Mouse (Mus musculus) effector memory CD4-positive, alpha-beta T cell, adult 7 months (primary cell): Measurements from ENCODE around the gene Nsd2. TPM values are rescaled to one million over a fixed set of nuclear protein-coding genes. Genes with fewer than 3 reads are reported as not detected.

ENCODE experiments used
- polyA plus RNA-seq: library from polyadenylated mRNA; unstranded; fragments of 100-300 nt; shearing (Covaris generic); gene quantifications from one replicate; pipeline ENCODE4 v1.2.1, GENCODE M21; 2017

Gene Nsd2
- polyA plus RNA-seq = 28.5 TPM

DNA sequence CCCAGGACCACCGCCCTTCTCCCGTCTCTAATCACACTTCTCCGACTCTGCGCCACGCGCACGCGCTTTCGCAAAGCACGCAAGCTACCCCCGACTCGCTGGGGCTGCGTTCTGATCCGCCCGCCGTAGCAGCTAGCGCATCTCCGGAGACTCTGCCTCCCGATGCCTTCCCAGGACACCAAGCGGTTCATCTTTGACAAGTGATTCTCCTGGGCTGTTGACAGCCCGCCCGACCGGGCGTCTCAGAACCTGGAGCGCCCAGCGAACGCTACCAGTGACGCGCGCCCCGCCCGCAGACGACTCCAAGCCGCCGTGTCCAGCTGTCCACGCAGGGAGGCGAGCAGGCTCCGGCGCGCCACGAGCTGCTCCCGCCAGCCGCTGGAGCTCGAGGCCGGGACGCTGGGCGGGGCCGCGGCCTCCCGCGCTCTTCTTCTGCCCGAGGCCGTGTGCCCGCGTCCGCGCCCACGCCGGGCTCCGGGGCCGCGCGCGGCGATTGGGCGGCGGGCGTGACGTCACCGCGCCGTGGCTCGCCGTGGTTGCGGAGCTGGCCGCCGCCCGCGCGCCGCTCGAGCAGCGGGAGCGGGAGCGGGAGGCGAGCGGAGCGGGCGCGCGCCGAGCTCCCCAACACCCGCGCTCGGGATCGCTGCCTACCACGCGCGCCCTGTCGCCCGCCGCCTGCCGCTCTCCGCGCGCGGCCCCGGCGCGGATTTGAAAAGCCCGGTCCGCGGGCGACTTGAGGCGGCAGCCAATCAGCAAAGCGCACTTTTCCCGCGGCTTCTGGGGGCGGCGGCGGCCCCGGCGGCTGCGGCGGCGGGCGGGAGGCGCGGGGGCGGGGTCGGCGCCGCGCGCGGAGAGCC is at the start of gene Nsd2:
Nsd2 (plus strand) TSS at position 850 of the 857 bp plus-strand sequence.

DNA sequence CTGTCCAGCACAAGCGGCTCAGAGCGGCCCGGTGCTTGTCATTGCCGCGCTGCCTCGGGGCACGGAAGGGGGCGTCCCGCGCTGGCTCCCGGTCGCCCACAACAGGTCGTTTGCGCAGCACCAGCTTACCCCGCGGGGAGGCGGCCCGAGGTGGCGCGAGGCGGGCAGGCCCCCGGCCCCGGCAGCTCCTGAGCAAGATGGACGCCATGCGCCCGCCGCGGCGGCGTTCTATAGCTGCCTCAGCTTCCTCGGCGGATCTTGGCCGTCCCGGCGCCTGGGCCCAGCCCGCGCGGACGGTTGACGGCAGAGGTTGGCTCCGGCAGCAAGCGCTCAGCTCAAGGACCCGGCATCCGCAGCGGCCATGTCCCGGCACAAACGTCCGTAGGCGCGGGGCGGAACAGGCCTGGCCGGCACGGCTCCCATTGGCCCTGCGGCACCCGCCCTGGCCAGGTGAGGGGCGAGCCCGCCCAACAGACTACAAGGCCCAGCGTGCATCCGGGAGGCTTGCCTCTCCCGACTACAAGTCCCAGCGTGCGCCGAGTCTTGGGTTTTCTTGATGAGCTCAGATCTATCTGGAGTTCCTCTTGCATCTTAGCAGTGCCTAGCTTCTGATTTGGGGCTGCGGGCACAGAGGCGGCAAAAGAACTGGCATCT is 38.1 kb upstream of the Nsd2 start, which contains the start of gene Letm1:
Letm1 (minus strand) TSS at position 473 of the 654 bp plus-strand sequence.

DNA sequence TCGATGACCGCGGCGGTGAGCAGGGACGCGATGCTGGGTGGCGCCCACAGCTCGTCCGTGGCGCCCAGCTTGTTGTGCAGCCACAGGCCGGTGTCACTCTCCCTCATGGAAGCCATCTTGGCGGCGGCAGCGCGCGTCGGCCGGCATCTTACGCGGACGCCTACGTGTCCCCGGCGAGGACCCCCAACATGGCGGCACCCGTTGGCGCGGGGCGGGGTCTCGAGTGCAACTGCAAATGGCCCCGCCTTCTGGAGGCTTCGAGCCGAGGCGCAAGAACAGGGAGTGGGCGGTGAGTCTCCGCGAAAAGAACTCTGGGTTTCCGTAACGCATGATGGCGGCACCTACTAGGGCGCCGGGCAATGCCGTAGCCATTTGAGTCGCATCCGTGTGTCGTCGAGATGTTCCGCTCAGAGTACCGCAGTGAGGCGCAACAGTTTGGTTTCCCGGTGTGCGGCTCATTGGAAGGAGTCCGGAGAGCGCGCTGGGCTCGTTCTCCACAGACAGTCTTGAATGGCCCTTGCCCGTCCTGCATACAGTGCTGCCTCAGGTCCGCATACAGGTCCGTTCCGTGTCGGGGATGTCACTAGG is 115.7 kb downstream of the Nsd2 start, which contains the start of gene Nelfa:
Nelfa (minus strand) TSS at position 294 of the 588 bp plus-strand sequence.

Other genes with a start within 250 kb of the Nsd2 start
- 44.6 TPM for gene Fam53a, start 191.1 kb upstream of the Nsd2 start, polyA plus RNA-seq
- not detected for gene Gm9903, start 190.8 kb upstream of the Nsd2 start, polyA plus RNA-seq
- gene Slbp, start 168.2 kb upstream of the Nsd2 start, polyA plus RNA-seq = 210 TPM
- gene Tacc3, start 162.6 kb upstream of the Nsd2 start, polyA plus RNA-seq = 11.7 TPM
- 10.1 TPM for gene Tmem129, start 162.3 kb upstream of the Nsd2 start, polyA plus RNA-seq
- 0.40 TPM for gene Fgfr3, start 99.1 kb upstream of the Nsd2 start, polyA plus RNA-seq
- gene Letm1, start 37.9 kb upstream of the Nsd2 start, polyA plus RNA-seq = 105 TPM
- gene Nelfa, start 115.7 kb downstream of the Nsd2 start, polyA plus RNA-seq = 34.0 TPM
- gene Gm1673, start 162.7 kb downstream of the Nsd2 start, polyA plus RNA-seq = not detected
- gene Nat8l, start 175.3 kb downstream of the Nsd2 start, polyA plus RNA-seq = not detected